Comparison of ENCODE assay signal across 12 mouse cellular contexts in genomic region chr11:119558870-119559610, GRCm38 (mm10). TPM values are rescaled to one million over a fixed set of nuclear protein-coding genes. Genes with fewer than 3 reads are reported as not detected.
A peak's percentile ranks its signal among the peaks of the same experiment; 100 is the strongest.
DNase-seq lines count a peak whose midpoint lies in the region; ATAC-seq and TF ChIP-seq lines count a peak whose summit lies in the region.
"Had no signal": no experiment of that assay in that cellular context is flagged by ENCODE, and none has a peak within 500 bp of the region (broad histone marks: within the 10 kb centered on the region; RNA-seq: fewer than 3 reads in every experiment).

No protein-coding gene starts in this region.

- H3K9me3 ChIP-seq in forebrain, postnatal 0 days (ENCODE audit: low read length) = no peaks in the 10 kb centered on the region
- H3K9me3 ChIP-seq in midbrain, embryonic 13.5 days = no peaks in the 10 kb centered on the region
- H3K9me3 ChIP-seq: liver, embryonic 15.5 days had no signal

- DNase-seq in adrenal gland, postnatal 14 days = peak; percentile 33
- DNase-seq in adrenal gland, adult 2 months = no peak
- peak; percentile 60 for DNase-seq in ZHBTc4 (ENCODE audit: low read depth, low spot score)
- DNase-seq in forebrain, postnatal 0 days = no peak
- DNase-seq in urinary bladder, postnatal 4 days (ENCODE audit: low spot score in 2 of 2) = no peak
- no peak for DNase-seq in layer of hippocampus, adult 9-10 months (ENCODE audit: low spot score)
- DNase-seq in kidney, postnatal 14 days = no peak
- DNase-seq: heart, postnatal 36 days; thymus, postnatal 36 days had no signal

- peak; percentile 69; the same call in 1 of the 2 replicates for ATAC-seq in forebrain, postnatal 0 days
- ATAC-seq in midbrain, embryonic 13.5 days = peak; percentile 84

- no peaks in the 10 kb centered on the region for H3K27me3 ChIP-seq in forebrain, postnatal 0 days (ENCODE audit: insufficient read depth, low read length)
- peaks cover 56% of the 10 kb centered on the region for H3K27me3 ChIP-seq in midbrain, embryonic 13.5 days

- H3K4me2 ChIP-seq in forebrain, postnatal 0 days (ENCODE audit: low read depth) = no peak overlapping the region
- peak overlapping the region; percentile 40 for H3K4me2 ChIP-seq in midbrain, embryonic 13.5 days (replicated peaks)
- H3K4me2 ChIP-seq: liver, embryonic 15.5 days had no signal

- H3K27ac ChIP-seq in forebrain, postnatal 0 days (ENCODE audit: low read depth, low read length) = no peak overlapping the region
- H3K27ac ChIP-seq in midbrain, embryonic 13.5 days = peak overlapping the region; percentile 96
- H3K27ac ChIP-seq: liver, embryonic 15.5 days had no signal

- TF ChIP-seq CTCF in forebrain, postnatal 0 days (IDR thresholded peaks at IDR 0.05; ENCODE audit: low read depth) = no peak

- H3K9ac ChIP-seq in forebrain, postnatal 0 days = peak overlapping the region; percentile 18; the same call in 1 of the 2 replicates
- peak overlapping the region; percentile 44 for H3K9ac ChIP-seq in midbrain, embryonic 13.5 days (replicated peaks)
- H3K9ac ChIP-seq: liver, embryonic 15.5 days had no signal

- no peaks in the 10 kb centered on the region for H3K36me3 ChIP-seq in forebrain, postnatal 0 days (ENCODE audit: insufficient read depth)
- H3K36me3 ChIP-seq in midbrain, embryonic 13.5 days = no peaks in the 10 kb centered on the region
- H3K36me3 ChIP-seq: liver, embryonic 15.5 days had no signal

- H3K4me1 ChIP-seq in forebrain, postnatal 0 days (ENCODE audit: insufficient read depth) = peaks cover 12% of the 10 kb centered on the region; the same call in 1 of the 2 replicates
- peaks cover 53% of the 10 kb centered on the region for H3K4me1 ChIP-seq in midbrain, embryonic 13.5 days (replicated peaks)
- H3K4me1 ChIP-seq: liver, embryonic 15.5 days had no signal

- H3K4me3 ChIP-seq in forebrain, postnatal 0 days (ENCODE audit: low read depth, low read length) = no peak overlapping the region
- H3K4me3 ChIP-seq in midbrain, embryonic 13.5 days (replicated peaks) = no peak overlapping the region
- H3K4me3 ChIP-seq: liver, embryonic 15.5 days had no signal

- 11% methylated on average over 9 of the region's 9 CpGs for WGBS in forebrain, postnatal 0 days
- 0% methylated on average over 9 of the region's 9 CpGs for WGBS in midbrain, embryonic 13.5 days

RNA-seq across cellular contexts. Expression of gene Nptx1, which starts 11.5 kb away (rescaled TPM):
- 3.3 and 4.1 TPM in 2 replicates for total RNA-seq in adrenal gland, postnatal 14 days (2021)
- 1 to 10 TPM; 2.2 to 4.9 TPM for total RNA-seq in adrenal gland, adult 2 months (2021)
- polyA plus RNA-seq in adrenal gland, adult 2 months (2012; rRNA removed) = 1.9 and 2.2 TPM in 2 replicates
- total RNA-seq in forebrain, postnatal 0 days (2014; rRNA removed) = 10.0 and 14.2 TPM in 2 replicates
- polyA plus RNA-seq in forebrain, postnatal 0 days (2015; fragmentation: Nextera tagmentation; extraction: Ambion mirVana) = 5.1 and 6.9 TPM in 2 replicates
- 7.3 and 8.6 TPM in 2 replicates for polyA plus RNA-seq in midbrain, embryonic 13.5 days (2015; fragmentation: Nextera tagmentation; extraction: Ambion mirVana)
- total RNA-seq: common myeloid progenitor, adult 5-6 weeks had no signal
- polyA plus RNA-seq: liver, embryonic 15.5 days had no signal

RNA-seq across cellular contexts. Expression of gene Rptor, which starts 43.7 kb away (rescaled TPM):
- 45.5 and 47.9 TPM in 2 replicates for total RNA-seq in adrenal gland, postnatal 14 days (2021)
- total RNA-seq in adrenal gland, adult 2 months (2021) = 10 to 100 TPM; 43.7 to 47.7 TPM
- polyA plus RNA-seq in adrenal gland, adult 2 months (2012; rRNA removed) = 37.7 and 45.2 TPM in 2 replicates
- 38.4 and 46.7 TPM in 2 replicates for total RNA-seq in forebrain, postnatal 0 days (2014; rRNA removed)
- polyA plus RNA-seq in forebrain, postnatal 0 days (2015; fragmentation: Nextera tagmentation; extraction: Ambion mirVana) = 5.0 and 8.0 TPM in 2 replicates
- polyA plus RNA-seq in midbrain, embryonic 13.5 days (2015; fragmentation: Nextera tagmentation; extraction: Ambion mirVana) = 9.7 and 11.7 TPM in 2 replicates

Comparison
In these comparisons a context has a peak if more than half of its experiments do, and no peak if none do; other contexts are left out.
1. DNase-seq: peak in adrenal gland, postnatal 14 days (single experiment) and ZHBTc4 (single experiment); none in adrenal gland, adult 2 months (single experiment), forebrain, postnatal 0 days (single experiment), urinary bladder, postnatal 4 days (0 of 2), layer of hippocampus, adult 9-10 months (single experiment) and kidney, postnatal 14 days (single experiment).